Mouse (Mus musculus): ENCODE results near the gene Cog4. TPM values are rescaled to one million over a fixed set of nuclear protein-coding genes. Genes with fewer than 3 reads are reported as not detected.
"Not testable (repeated sequence)": the region's sequence is repeated elsewhere in the genome, so short reads cannot be mapped to it uniquely, and the experiment has no call there.

The Cog4 gene
- polyA plus RNA-seq, 1 experiment from 2014 or later: 66.7 TPM

GRCm38 (mm10) chr8:110925691-110926140 lies 79.3 kb downstream of the Cog4 start:
- H3K9ac ChIP-seq: no peak overlapping the region
- ATAC-seq (ENCODE audit: low FRiP score) (no peak), DNase-seq (ENCODE audit: low spot score) (no peak)
- H3K27ac ChIP-seq: no peak overlapping the region
- H3K36me3 ChIP-seq (replicated peaks; ENCODE audit: control insufficient read depth, insufficient read depth): no peaks in the 10 kb centered on the region
- H3K4me3 ChIP-seq (replicated peaks; ENCODE audit: low read length): no peak overlapping the region
- no peak overlapping the region for H3K4me2 ChIP-seq (replicated peaks)
- WGBS: 89% methylated on average over 8 of the region's 8 CpGs
- H3K4me1 ChIP-seq (replicated peaks; ENCODE audit: control insufficient read depth, insufficient read depth, low read length): peaks cover 16% of the 10 kb centered on the region
- H3K9me3 ChIP-seq (ENCODE audit: control insufficient read depth, low read length): no peaks in the 10 kb centered on the region
- H3K27me3 ChIP-seq (ENCODE audit: control insufficient read depth, insufficient read depth, low read length): no peaks in the 10 kb centered on the region

DNA sequence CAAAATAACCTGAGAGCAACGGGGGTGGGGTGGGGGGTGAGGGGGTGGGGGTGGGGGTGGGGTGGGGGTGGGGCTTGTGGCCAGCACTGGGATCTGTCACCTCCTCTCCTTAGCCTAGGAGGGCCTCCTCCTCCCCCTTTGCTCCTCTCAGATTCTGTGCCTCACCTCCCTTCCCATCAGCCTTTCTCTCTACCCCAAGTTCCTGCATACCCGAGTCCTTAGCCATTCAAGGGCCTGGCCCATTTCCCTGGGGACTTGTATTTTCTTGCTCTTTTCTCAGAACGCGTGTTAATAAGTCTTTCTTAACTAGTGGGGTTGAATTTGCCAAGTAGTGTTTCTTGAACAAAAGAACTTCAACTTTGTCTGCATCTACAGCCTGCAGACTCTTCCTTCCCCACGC lies 80.3 kb downstream of the Cog4 start:
- H3K9ac ChIP-seq: no peak overlapping the region
- DNase-seq (ENCODE audit: low spot score) (no peak), ATAC-seq (ENCODE audit: low FRiP score) (no peak)
- no peak overlapping the region for H3K27ac ChIP-seq
- no peak overlapping the region for H3K4me2 ChIP-seq (replicated peaks)
- WGBS: 61% methylated on average over 5 of the region's 5 CpGs
- no peaks in the 10 kb centered on the region for H3K9me3 ChIP-seq (ENCODE audit: control insufficient read depth, low read length)
- H3K36me3 ChIP-seq (replicated peaks; ENCODE audit: control insufficient read depth, insufficient read depth): peaks cover 2% of the 10 kb centered on the region; the same call in 1 of the 2 replicates
- H3K4me1 ChIP-seq (replicated peaks; ENCODE audit: control insufficient read depth, insufficient read depth, low read length): peaks cover 6% of the 10 kb centered on the region
- no peaks in the 10 kb centered on the region for H3K27me3 ChIP-seq (ENCODE audit: control insufficient read depth, insufficient read depth, low read length)
- H3K4me3 ChIP-seq (replicated peaks; ENCODE audit: low read length): no peak overlapping the region

DNA sequence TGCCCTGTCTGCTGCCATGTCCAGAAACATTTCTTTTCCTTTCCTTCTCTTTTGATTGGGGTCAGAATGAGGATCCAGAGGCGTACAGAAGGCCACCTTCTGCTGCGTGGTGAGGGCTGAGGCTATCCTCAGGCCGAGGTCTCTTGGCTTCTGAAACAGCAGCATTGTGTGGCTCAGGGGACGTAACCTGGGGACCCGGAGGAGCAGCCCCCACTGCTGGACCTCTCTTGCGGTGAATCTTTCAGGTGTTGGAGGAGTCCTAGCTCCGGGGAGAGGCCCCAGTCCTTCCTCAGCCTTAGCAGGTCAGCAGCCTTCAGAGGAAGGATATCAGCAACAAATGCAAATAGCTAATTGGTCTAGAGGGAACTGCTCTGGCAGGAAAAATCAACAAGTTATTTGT lies 82.0 kb downstream of the Cog4 start:
- ATAC-seq (ENCODE audit: low FRiP score): no peak
- Histone ChIP-seq H3K9ac (no peak overlapping the region), H3K9me3 (ENCODE audit: control insufficient read depth, low read length) (no peaks in the 10 kb centered on the region), H3K36me3 (replicated peaks; ENCODE audit: control insufficient read depth, insufficient read depth) (peaks cover 4% of the 10 kb centered on the region; the same call in 1 of the 2 replicates), H3K27me3 (ENCODE audit: control insufficient read depth, insufficient read depth, low read length) (no peaks in the 10 kb centered on the region), H3K4me2 (replicated peaks) (no peak overlapping the region), H3K27ac (no peak overlapping the region), H3K4me1 (replicated peaks; ENCODE audit: control insufficient read depth, insufficient read depth, low read length) (no peaks in the 10 kb centered on the region), H3K4me3 (replicated peaks; ENCODE audit: low read length) (no peak overlapping the region)
- DNase-seq (ENCODE audit: low spot score): no peak
- WGBS: 83% methylated on average over 7 of the region's 7 CpGs

- H3K27ac ChIP-seq: no peak overlapping the region
- no peak overlapping the region for H3K4me3 ChIP-seq (replicated peaks; ENCODE audit: low read length)
- WGBS: 55% methylated on average over 5 of the region's 5 CpGs
- H3K4me2 ChIP-seq (replicated peaks): no peak overlapping the region
- DNase-seq (ENCODE audit: low spot score): no peak
- peaks cover 4% of the 10 kb centered on the region; the same call in 1 of the 2 replicates for H3K36me3 ChIP-seq (replicated peaks; ENCODE audit: control insufficient read depth, insufficient read depth)
- H3K27me3 ChIP-seq (ENCODE audit: control insufficient read depth, insufficient read depth, low read length): no peaks in the 10 kb centered on the region
- H3K9me3 ChIP-seq (ENCODE audit: control insufficient read depth, low read length): no peaks in the 10 kb centered on the region
- no peak for ATAC-seq (ENCODE audit: low FRiP score)
- no peak overlapping the region for H3K9ac ChIP-seq
- H3K4me1 ChIP-seq (replicated peaks; ENCODE audit: control insufficient read depth, insufficient read depth, low read length): no peaks in the 10 kb centered on the region
Measured at GRCm38 (mm10) chr8:110929066-110929465, 82.7 kb downstream of the Cog4 start.

- not testable (repeated sequence) for H3K27me3 ChIP-seq (ENCODE audit: control insufficient read depth, insufficient read depth, low read length); H3K36me3 ChIP-seq (replicated peaks; ENCODE audit: control insufficient read depth, insufficient read depth); H3K4me2 ChIP-seq (replicated peaks); DNase-seq (ENCODE audit: low spot score); H3K4me1 ChIP-seq (replicated peaks; ENCODE audit: control insufficient read depth, insufficient read depth, low read length); H3K4me3 ChIP-seq (replicated peaks; ENCODE audit: low read length); H3K27ac ChIP-seq; ATAC-seq (ENCODE audit: low FRiP score); H3K9ac ChIP-seq; H3K9me3 ChIP-seq (ENCODE audit: control insufficient read depth, low read length)
- WGBS: 94% methylated on average over 6 of the region's 8 CpGs
Measured at GRCm38 (mm10) chr8:110929672-110930071, 83.3 kb downstream of the Cog4 start.

DNA sequence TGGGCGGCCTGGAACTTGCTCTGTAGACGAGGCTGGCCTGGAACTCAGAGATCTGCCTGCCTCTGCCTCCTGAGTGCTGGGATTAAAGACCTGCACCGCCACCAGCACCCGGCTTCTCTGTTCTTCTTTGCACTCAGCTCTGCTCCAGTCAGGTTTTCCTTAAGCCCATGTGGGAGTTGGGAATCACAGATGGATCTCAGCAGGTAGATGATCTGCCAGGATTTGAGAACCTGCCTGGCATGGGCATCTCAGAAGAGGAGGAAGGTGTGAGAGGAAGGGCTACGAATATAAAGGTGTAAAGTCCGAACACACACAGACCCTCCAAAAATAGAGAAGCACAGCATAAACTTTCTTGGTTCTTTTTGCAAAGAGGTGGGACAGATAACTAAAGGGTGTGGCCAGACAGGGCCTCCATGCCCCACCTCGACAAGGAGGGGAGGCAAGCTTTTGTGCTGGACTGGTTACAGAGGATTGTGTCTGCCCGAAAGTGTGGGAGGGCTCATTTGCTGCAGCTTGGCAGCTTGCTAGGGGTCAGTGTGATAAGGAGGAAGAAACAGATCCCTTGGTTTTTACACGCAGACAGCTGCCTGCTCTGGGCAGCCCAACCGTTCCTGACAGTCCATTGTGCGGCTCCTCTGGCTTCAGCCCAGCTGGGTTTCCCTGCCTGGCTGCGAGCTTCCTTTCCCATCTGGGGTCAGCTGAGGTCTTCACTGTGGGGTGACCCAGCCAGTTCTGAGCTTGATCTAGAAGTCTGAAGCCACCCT lies 85.0 kb downstream of the Cog4 start:
- H3K4me1 ChIP-seq (replicated peaks; ENCODE audit: control insufficient read depth, insufficient read depth, low read length): no peaks in the 10 kb centered on the region
- H3K36me3 ChIP-seq (replicated peaks; ENCODE audit: control insufficient read depth, insufficient read depth): peaks cover 4% of the 10 kb centered on the region; the same call in 1 of the 2 replicates
- ATAC-seq (ENCODE audit: low FRiP score) (no peak), DNase-seq (ENCODE audit: low spot score) (no peak)
- no peaks in the 10 kb centered on the region for H3K27me3 ChIP-seq (ENCODE audit: control insufficient read depth, insufficient read depth, low read length)
- H3K4me2 ChIP-seq (replicated peaks): no peak overlapping the region
- no peak overlapping the region for H3K4me3 ChIP-seq (replicated peaks; ENCODE audit: low read length)
- no peaks in the 10 kb centered on the region for H3K9me3 ChIP-seq (ENCODE audit: control insufficient read depth, low read length)
- H3K27ac ChIP-seq: no peak overlapping the region
- H3K9ac ChIP-seq: no peak overlapping the region
- WGBS: 81% methylated on average over 12 of the region's 12 CpGs

Other genes with a start within 250 kb of the Cog4 start
- 32.8 and 34.8 TPM in 2 replicates for gene Vac14, start 228.0 kb upstream of the Cog4 start, polyA plus RNA-seq (2014; fragmentation: Nextera tagmentation; extraction: Ambion mirVana)
- 32.9 and 36.3 TPM in 2 replicates for gene Mtss1l, start 125.1 kb upstream of the Cog4 start, polyA plus RNA-seq (2014; fragmentation: Nextera tagmentation; extraction: Ambion mirVana)
- gene Il34, start 40.7 kb upstream of the Cog4 start, polyA plus RNA-seq (2014; fragmentation: Nextera tagmentation; extraction: Ambion mirVana): 5.4 and 6.1 TPM in 2 replicates
- 92.2 and 102 TPM in 2 replicates for gene Sf3b3, start 187 bp downstream of the Cog4 start, polyA plus RNA-seq (2014; fragmentation: Nextera tagmentation; extraction: Ambion mirVana)
- 5.0 and 5.8 TPM in 2 replicates for gene Fuk, start 55.9 kb downstream of the Cog4 start, polyA plus RNA-seq (2014; fragmentation: Nextera tagmentation; extraction: Ambion mirVana)
- 17.6 and 18.3 TPM in 2 replicates for gene St3gal2, start 73.3 kb downstream of the Cog4 start, polyA plus RNA-seq (2014; fragmentation: Nextera tagmentation; extraction: Ambion mirVana)
- 13.0 and 13.3 TPM in 2 replicates for gene Ddx19a, start 151.2 kb downstream of the Cog4 start, polyA plus RNA-seq (2014; fragmentation: Nextera tagmentation; extraction: Ambion mirVana)
- 8.1 and 9.1 TPM in 2 replicates for gene Ddx19b, start 185.2 kb downstream of the Cog4 start, polyA plus RNA-seq (2014; fragmentation: Nextera tagmentation; extraction: Ambion mirVana)
- 79.2 and 91.1 TPM in 2 replicates for gene Aars, start 186.5 kb downstream of the Cog4 start, polyA plus RNA-seq (2014; fragmentation: Nextera tagmentation; extraction: Ambion mirVana)
- gene Exosc6, start 209.7 kb downstream of the Cog4 start, polyA plus RNA-seq (2014; fragmentation: Nextera tagmentation; extraction: Ambion mirVana): not detected in 2 replicates
- 0.44 and 0.73 TPM in 2 replicates for gene Clec18a, start 245.8 kb downstream of the Cog4 start, polyA plus RNA-seq (2014; fragmentation: Nextera tagmentation; extraction: Ambion mirVana)
- gene Pdpr, start 248.0 kb downstream of the Cog4 start, polyA plus RNA-seq (2014; fragmentation: Nextera tagmentation; extraction: Ambion mirVana): 7.2 and 8.4 TPM in 2 replicates